Mouse (Mus musculus): ENCODE measurements around the gene Bmp8a.

DNA sequence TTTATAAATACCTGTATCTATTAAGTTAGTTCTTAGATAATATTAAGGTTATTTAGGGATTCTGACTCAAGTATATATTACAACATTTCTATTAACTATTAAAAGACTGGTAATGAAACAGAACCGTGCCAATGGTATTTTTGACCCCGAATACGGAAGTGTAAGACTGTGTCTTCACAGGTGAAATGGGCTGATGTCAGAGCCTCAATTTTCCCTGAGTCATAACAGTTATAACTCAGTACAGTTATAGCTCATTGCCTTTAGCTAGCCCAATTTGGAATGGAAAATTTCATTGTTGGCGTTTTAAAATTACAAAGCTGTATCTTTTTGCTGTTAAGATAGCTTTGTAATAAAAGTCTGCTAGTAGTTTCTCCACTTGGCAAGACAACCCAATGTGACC lies 20.5 kb upstream of the Bmp8a start:
- TF ChIP-seq POLR2A (IDR thresholded peaks at IDR 0.05; ENCODE audit: borderline replicate concordance, low read depth, low read length) (no peak), CTCF (IDR thresholded peaks at IDR 0.05; ENCODE audit: low read depth, low read length) (no peak)
